Mouse (Mus musculus): ENCODE results near the gene Ubl4b. TPM values are rescaled to one million over a fixed set of nuclear protein-coding genes. Genes with fewer than 3 reads are reported as not detected.

Gene Ubl4b
- under 1 TPM in 1 of 2 experiments, not detected in 1; 0.58 TPM for total RNA-seq (2021)

DNA sequence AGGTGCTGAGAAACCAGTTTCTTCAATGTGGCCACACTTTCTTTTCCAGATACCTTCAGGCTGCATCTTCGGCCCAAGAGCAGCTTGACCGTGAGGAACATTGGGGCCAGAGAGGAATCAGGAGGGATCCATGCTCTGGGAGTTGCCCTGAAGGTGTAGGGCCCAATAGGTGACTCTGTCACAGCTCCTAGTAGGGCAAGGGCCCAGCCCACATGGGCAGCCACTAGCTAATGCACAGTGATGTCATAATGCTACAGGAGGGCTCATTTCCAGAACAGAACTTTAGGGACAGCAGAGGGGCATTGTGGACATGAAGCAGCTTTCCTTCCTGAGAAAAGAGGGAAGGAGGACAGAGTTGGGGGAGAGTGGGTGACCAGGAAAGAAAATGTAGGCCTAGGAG lies at the start of gene Ubl4b:
Gene Ubl4b, minus strand, starts transcription at position 232 of the 400 bp plus-strand sequence.
- intact Hi-C loops (cut with DNase I) = no loop called here
- DNase-seq = no peak

DNA sequence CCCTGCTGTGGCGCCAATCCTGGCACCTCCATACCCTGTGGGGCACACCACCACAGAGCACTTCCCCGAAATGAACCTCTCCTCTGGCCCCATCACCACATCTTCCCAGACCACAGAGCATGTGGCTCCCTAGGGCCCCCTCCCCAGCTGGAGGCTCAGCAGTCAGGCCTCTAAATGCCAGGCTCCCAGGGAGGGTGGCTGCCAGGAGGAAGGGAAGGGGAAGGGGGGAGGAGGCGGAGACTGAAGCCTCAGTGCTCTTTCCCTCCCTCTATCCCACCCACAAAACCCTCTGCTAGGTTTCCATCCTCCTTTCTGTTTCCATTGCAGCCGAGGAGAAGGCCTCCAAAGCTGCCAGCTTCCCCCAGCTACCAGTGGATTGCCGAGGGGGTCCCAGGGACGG lies 45.3 kb upstream of the Ubl4b start:
- DNase-seq = no peak
- intact Hi-C loops (cut with DNase I) = no loop called here

DNA sequence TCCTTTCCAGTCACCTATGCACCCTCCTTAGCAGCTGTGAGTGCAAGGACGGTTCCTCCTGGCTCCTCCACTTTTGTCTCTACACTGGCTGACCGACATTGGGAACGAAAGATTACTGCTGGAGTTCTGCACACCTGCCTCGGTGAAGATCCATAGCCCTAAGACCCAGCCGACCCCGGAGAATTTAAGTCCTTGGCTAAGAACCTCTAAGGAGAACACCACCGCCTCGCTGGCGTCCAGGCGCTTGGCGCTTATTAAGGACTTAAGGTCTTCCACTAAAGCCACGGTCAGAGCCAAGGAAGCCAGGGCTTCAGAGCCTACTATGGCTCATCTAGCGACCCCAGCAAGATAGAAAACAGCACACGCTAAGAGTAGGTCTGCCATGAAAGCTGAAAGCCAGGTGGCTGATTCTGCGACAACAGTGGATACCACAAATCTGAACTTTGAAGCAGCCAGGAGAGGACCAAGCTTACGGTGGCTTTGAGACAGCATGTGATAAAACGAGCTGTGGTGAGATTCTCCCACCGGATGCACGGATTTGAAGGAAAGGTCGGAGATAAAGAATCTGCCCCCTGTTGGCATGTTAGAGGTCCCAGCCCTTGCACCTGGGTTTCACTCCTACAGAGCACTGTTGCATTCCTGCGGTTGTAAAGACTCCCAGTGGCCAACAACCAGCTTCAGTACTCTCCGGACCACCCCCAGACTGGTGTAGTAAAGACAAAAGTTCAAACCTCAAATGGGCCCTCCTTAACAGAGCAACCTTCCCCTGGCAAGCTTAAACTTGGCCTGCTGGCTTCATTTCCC lies 42.9 kb upstream of the Ubl4b start:
- intact Hi-C loops (cut with DNase I) = no loop called here
- DNase-seq = no peak

DNA sequence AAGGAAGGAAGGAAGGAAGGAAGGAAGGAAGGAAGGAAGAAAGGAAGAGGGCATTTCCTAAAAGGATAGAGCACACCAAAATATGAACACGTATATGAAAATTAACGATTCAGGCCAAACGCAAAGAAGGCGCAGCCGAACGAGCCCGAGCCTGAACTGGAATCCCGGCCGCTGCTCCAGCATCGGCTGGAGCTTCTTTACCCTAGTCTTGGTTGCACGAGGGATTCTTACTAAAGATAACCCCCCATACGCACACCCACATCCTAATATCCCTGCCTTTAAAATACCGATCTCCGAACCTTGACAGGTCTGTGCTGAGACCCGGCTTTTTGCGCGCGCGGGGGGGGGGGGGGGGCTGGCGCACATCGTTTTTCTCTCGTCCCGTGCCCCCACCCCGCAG lies 42.3 kb upstream of the Ubl4b start:
- DNase-seq = no peak
- intact Hi-C loops (cut with DNase I) = no loop called here

DNA sequence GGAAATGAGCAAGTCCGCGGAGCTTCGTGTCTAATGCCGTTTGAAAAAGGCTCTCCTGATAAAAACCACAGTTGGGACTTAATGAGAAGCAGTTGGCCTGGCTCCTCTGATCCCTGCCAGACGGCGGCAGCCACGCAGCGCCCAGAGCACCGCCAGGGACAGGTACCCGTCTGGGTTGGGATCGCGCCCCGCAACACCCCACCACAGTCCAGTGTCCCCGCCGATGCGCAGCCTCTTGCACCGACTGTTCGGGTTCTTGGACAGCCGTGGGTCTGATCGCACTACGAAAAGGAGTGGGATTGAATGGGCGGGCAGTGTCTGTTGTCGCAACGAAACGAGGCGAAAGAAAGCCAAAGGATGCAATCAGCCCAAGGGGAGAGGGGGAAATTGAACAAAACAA lies 41.7 kb upstream of the Ubl4b start:
- intact Hi-C loops (cut with DNase I) = no loop called here
- DNase-seq = peak; percentile 28

DNA sequence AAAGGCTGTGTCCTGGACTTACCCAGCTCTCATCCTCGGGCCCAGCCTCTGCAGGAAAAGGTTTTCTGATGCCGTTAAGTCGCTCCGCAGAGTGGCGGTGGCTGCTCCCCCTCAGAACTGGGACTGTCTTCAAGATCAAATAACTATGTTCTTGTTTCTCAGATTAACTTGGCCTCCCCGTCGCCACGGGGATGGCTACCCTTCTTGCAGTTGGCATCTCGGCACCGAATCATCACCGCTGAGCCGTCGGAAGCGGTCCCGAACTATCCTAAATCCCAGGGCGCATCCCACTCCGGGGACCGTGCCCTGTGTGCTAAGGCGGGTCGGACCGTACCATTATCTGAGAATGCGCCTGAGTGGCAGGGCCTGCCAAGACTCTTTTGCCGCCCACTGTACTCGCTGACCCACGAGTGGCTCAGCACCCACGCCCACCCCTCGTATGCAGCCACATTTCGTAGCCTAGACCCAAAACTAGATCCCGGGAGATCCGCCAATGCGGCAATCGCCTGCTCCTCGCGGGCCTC lies 41.1 kb upstream of the Ubl4b start:
- DNase-seq = no peak
- intact Hi-C loops (cut with DNase I) = no loop called here

DNA sequence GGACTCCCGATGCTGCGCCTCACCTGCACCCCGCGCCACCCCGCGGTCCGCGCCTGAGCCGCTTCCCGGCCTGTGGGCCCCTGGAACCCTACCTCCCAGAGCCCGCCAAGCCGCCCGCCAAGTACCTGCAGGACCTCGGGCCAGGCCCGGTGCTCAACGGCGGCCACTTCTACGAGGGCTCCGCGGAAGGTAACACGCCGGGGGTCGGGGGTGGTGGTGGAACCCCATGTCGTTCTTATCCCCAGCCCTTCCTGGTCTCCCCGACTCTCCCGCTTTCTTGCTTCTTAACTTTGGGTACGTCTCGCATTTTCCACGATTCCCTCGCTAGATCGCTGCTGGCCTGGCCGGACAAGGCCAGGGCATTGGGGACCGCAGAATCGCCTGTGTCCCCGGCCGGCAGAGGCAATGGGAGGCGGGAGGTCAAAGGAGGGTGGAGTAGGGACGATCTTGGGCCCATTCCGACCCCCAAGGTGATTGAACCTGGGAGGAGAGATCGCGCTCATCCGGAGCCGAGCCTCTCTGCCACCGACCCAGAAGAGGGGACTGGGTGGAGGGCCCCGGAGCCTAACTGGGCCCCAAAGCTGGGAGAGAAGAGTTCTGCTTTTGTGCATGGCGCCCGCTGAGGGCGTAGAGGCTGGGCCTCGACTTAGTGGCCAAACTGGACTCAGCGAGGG lies 40.5 kb upstream of the Ubl4b start:
- DNase-seq = no peak
- intact Hi-C loops (cut with DNase I) = no loop called here

DNA sequence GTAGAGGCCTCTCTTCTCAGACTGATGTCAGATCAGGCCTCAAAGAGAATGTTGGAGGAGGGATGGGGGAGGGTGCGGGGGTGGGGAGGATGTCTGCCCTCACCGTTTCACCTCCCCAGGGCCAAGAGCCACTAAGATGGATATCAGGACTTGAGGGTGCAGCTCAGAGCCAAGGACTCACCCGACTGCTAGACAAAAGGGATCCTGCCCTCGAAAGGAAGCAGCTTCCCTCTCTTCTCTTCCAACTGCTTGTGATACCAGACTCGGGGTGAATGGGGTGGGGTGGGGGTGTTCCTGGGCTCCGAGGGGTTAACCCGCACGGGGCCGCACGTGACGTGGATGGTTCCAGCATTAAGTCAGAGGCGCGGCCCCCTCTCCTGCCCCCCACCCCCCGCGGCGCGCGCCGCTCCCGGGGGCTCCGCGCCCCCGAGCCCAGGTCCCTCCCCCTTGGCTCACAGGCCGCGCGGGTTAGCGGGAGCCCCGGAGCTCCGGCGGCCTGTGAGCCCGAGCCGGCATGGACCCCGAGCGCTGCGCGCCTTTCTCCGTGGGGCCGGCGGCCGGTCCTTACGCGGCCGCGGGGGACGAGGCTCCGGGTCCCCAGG lies 39.9 kb upstream of the Ubl4b start, which contains the start of gene Alx3:
Gene Alx3, plus strand, starts transcription at position 370 of the 602 bp plus-strand sequence.
- intact Hi-C loops (cut with DNase I) = no loop called here
- no peak for DNase-seq

DNA sequence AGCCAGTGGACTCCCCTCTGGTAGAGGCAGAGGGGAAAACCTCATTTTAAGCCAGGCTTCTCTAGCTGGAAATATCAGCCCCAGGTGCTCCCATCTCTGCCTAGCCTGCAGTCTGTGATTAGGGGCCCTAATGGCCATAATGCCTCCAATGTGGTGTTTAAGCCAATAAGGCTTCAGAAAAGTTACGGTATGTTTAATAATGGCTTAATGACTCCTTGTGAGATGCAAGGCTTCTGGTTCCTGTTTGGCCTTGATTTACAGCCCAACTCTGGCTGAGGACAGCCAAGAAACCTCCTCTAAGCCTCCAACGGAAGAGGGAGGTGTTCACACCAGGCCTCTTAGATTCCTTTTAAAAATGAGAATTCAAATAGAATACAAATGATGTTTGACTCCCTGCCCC lies 38.8 kb upstream of the Ubl4b start:
- intact Hi-C loops (cut with DNase I) = no loop called here
- DNase-seq = no peak

DNA sequence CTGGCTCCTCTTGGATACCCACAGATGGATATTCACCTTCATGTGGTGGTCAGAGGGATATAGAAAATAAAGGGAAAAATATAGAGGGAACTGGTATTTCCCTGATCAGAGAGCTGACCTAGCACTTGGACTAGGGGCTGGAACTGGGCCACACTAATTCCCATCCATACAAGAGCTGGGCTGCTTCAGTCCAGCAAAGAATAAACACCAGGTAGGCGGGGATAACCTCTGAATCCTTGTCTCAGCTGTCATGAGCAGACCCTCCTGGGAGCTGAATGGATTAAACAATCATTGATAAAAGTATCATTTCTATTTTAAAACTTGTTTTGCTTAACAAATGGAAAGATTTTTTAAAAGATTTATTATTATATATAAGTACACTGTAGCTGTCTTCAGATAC lies 36.7 kb upstream of the Ubl4b start:
- DNase-seq = no peak
- intact Hi-C loops (cut with DNase I) = no loop called here

DNA sequence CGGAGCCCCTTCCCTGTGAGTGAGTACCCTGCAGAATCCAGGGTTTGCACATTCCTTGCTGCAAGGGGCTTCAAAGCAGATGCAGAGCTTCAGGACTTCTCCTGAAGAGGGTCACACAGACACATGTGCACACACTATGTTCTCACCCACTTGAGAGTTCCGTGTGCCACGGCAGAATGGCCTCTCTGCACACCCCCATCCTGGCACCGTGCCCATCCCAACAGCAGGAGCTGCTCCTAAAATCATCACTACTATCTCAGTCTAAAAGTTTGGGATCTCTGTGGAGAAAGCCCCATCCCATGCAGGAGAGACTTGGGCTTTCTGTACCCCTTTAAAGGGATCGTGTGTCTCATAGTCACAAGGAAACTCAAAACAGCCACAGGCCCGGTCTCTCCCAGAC lies 31.6 kb upstream of the Ubl4b start:
- intact Hi-C loops (cut with DNase I) = no loop called here
- DNase-seq = peak; percentile 34

DNA sequence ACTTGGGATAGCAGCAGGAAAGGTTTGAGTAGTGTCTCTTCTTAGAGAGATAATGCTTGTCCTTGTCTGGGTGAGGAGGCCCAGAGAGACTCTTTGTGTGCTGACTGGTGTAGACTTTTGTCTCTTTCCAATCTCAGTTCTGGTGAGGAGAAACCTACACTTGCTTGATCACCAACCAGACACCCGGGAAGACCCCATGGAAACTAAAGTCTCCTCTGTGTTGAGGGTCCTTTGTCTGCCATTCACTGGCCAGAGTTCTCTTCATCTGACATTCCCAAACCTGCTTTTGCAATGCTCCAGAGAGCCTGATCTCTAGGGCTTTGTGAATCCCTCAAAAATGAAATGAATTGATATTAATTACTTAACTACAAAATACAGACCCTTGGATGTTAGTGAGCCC lies 29.0 kb upstream of the Ubl4b start:
- intact Hi-C loops (cut with DNase I) = no loop called here
- DNase-seq = no peak

DNA sequence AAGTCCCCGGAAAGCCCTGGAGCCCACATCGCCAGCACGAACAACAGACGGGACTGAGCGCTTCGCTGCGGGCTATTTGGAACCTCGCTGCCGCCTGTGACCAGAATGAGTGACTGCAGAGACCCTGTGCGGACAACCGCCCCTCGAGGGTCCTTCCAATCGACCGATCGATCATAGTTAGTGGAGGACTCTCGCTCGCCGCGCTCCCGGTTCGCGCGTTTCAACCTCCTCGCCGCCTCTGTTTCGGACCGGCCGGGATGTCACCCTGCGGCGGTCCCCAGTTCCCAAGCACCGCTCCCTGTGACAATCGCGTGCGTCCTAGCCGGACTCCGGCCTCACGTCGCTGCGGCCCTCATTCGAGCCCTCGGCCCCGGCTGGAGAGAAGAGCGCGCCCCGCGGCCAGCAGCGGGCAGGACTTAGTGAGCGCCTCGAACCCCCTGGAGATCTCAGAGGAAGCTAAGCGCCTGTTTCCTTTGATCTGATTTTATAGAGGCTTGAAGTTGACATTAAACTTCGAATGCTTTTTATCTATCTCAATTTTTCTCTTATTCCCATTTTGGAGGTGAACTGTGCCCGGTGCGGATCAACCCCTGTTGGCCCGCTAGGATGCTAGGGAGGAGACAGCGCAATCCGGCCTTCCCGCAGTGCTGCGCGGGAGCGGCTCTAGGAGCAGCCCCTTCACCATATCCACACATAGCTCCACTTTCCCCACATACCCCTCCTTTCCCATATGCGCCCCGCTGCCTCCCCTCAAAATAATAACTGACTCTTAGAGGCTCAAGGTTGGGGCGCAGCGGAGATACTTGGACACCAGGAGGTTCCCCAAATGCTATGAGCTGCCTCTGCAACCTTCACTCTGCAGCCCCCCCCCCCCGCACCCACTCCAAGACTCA lies 28.2 kb upstream of the Ubl4b start:
- no peak for DNase-seq
- intact Hi-C loops (cut with DNase I) = no loop called here

DNA sequence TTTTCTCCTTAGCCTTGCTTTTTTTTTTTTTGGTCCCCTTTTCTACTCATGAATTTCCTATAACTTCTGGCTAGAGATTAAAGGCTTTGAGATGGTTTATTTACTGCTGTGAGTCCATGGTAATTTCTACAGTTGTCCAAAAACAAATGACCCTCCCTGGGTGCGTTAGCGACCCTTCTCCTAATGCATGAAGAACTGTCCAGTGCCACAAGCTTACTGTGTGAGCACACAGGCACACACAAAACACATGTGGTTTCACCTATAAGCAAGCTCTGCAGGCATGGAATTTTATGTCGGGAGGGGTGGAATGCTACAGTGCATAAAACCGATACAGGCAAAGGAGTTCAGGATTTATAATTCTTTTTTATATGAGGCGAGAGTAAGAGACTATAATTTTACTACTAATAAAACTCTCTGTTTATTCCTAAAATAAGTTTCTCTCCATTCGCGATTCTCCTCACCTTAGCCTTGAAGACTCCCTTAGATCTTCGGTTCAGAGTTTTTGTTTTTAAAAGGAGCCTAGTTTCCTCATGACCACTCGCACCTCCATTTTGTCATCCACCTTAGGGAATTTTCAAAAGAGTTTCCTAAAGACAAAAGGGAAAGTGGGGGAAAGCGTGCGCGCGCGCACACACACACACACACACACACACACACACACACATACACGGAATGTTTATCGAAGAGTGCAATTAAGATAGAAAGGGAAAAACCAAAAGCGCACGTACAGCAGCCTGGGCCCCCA lies 27.4 kb upstream of the Ubl4b start:
- intact Hi-C loops (cut with DNase I) = no loop called here

DNA sequence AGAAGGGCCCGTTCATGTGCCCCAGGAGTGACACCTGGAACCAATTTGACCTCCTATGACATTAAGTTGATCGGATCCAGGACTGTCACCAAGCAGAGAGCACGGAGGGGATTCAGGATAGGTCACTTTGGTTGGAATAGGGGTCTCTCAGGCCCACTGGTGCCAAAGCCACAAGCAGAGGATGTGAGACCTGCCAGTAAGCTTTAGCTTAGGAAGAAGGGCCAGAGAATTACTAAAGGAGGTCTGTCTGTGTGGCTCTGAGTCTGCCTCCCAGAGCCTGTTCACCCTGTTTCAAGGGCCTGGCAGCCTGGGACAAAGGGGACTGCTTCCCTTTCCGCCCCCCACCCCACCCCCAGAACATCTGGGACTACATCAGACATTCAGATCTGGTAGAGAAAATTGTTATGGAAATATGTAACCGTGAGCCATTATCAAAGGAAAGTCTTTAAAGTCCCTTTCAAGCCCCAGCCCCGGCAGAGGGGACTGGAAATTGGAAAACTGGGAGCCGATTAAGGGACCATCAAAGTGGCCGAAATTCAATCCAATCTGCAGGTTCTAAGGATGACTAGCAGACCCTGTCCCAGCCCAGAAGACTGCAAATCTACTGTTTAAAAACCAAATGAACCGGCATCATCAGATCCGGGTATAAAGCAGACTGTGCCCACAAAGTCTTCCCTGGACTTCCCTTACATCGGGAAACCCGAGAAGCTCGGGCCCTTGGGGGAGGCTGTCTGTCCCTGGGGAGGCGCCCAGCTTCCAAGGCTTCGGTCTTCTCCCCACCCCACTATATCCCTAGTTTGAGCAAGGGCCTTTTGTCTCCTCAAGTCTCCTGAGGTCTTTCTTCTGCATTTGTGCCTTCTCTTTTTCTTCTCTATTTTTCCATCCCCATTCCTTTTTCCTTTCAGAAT lies 26.5 kb upstream of the Ubl4b start:
- no peak for DNase-seq
- intact Hi-C loops (cut with DNase I) = no loop called here

More for the DNA sequence above, 27.4 kb upstream of the Ubl4b start:
- DNase-seq = no peak

DNA sequence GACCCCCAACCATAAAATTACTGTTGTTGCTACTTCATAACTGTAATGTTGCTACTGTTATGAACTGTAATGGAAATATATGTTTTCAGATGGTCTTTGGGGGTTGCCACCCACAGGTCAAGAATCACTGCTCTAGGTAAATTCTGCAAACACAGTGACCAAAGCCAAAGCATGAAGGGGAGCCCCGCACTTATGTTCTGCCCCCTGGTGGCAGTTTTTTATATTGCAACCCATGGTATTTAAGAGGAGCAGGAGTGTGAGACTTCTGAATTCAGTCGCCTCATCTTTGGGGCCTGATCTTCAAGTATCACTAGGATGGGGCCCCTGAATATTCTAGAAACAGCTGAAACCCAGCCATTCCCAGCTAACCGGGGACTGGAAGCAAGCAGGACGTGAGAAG lies 24.6 kb upstream of the Ubl4b start:
- peak; percentile 77 for DNase-seq
- intact Hi-C loops (cut with DNase I) = no loop called here

DNA sequence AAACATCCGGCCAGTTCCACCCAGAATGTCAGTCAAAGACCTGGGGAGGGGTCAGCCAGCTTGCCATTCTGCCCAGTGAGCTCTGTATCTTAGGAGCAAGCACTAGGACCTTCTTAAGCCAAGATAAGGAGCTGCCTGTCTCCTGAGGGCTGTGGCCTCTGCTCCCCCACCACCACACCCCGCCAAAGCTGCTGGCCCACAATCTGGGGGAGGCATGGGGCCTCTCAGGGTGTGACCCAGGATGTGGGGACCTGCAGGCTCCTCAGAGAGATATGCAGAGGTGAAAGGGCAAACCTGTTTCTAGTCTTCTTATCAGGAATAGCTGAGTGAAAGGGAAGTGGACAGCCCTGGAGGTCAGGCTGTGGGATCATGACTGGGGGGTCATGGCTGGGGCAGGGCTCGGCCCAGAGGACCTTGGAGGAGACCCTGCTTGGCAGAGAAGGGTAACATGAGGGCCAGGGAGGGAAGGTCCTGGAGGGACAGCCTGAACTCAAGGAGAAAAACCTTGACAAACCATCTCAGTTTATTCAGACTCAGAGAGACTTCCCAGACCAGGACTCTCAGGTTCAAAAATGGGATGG lies 23.0 kb upstream of the Ubl4b start:
- intact Hi-C loops (cut with DNase I) = no loop called here

DNA sequence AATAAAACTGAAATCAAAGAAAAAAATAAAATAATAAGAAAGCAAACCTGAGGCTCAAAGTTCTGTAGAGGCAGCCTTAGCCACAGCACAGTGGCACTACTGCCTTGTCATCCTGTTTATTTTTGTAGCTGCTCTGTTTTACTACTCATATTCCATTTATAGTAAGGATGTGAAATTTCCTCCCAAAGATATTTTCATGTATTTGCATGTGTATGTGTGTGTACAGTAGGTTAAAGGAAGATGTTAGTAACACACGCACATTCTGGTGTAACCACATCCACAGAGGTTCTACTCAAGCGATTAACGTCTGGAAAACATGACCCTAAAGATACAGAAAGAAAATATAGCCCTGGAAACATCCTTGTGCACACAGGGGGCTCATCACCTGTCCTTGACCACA lies 21.9 kb upstream of the Ubl4b start:
- DNase-seq = no peak
- intact Hi-C loops (cut with DNase I) = no loop called here

More for the DNA sequence above, 23.0 kb upstream of the Ubl4b start:
- no peak for DNase-seq

DNA sequence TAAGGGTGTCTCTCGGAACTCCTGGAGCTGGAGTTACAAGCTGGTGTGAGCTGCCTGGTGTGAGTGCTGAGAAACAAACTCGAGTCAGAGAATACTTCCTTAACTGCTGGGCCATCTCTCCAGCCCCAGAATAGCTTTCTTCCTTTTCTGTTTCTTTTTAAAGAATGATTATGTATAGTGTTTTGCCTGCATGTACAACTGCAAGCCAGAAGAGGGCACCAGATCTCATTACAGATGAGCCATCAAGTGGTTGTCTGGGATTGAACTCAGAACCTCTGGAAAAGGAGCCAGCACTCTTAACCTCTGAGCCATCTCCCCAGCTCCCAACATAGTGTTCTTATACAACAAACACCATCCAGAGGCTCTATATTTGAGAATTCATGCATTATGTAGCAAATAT lies 16.3 kb upstream of the Ubl4b start:
- DNase-seq = no peak
- intact Hi-C loops (cut with DNase I) = no loop called here
